Mouse (Mus musculus): ENCODE results near the gene Hbb-y. TPM values are rescaled to one million over a fixed set of nuclear protein-coding genes. Genes with fewer than 3 reads are reported as not detected.

Gene Hbb-y
- not detected for polyA plus RNA-seq (2015; fragmentation: Illumina TruSeq; extraction: RNeasy Lipid Tissue Mini Kit (QIAGEN cat#74804); ENCODE audit: low read depth, low replicate concordance)

DNA sequence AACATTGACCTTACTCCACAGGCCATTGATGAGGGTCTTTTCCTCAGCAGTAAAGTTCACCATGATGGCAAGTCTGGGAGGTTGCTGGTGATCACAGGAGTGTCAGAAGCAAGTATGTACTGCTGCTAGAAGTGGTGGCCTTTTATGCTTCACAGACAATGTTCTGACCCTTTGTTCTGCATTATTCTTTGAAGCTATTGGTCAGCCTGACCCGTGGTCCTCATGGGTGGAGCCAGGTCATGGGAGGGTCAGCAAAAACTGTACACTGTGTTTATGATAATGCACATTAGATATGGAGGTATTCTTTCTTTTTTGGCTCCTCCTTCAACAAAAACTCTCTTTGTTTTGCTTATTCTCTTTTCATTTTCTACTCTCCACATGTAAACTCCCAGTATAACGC is at the start of gene Hbb-y:
Hbb-y (minus strand) TSS at position 127 of the 400 bp plus-strand sequence.

DNA sequence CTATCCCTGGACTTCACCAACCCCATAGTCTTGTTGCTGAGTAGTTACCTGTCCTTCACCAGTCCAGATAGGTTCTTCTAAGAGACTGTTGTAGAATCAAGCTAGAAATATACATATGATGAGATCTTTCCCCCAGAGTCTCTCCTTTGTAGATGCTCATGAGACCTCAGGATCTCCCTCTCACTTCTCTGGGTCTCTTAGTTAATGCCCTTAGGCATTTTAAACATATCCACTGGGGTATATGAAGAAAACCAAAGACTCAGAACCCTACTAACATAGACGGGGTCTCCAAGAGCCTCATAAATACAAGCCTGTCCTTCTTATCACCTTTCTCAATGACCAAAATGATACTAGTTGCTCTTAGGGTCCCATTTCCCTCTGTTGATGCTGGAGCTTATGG is 41.4 kb upstream of the Hbb-y start, which contains the start of gene Olfr64:
Olfr64 (minus strand) TSS at position 101 of the 400 bp plus-strand sequence.

DNA sequence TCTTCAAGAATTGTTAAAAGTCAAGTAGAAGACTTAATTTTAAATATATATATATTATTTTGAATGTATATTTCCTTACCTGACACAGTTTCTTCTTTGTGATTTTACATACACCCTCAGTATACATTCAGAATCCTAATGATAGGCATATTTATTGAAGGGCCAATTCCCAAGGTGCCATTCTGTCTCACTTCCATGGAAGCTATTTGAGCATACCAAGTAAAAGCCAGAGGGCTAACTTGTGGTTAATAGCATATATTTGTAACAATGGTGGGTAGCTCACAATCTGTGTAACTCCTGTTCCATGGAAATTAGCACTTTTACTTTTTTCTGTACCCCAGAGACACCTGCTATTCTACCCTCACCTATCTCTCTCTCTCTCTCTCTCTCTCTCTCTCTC is 33.1 kb upstream of the Hbb-y start, which contains the start of gene Olfr66:
Olfr66 (minus strand) TSS at position 101 of the 400 bp plus-strand sequence.

DNA sequence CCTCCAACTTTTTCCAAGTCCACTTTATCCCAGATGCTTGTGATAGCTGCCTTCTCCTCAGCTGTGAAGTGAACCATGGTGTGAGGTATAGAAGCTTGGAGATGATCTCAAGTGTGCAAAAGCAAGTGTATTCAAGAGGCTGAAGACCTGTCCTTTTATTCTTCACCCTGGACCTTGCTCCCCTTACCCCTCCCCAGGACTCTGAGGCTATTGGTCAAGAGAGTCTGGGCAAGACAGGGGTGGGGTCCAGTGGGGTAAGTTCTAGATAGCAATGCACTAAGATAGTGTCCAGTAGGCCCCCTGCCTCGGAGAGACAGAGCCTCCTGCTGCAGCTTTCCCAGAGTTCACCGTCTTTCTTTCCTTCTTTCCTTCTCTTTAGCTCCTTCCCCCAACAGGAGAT is 10.0 kb downstream of the Hbb-y start, which contains the start of gene Hbb-bh1:
Hbb-bh1 (minus strand) TSS at position 131 of the 400 bp plus-strand sequence.

DNA sequence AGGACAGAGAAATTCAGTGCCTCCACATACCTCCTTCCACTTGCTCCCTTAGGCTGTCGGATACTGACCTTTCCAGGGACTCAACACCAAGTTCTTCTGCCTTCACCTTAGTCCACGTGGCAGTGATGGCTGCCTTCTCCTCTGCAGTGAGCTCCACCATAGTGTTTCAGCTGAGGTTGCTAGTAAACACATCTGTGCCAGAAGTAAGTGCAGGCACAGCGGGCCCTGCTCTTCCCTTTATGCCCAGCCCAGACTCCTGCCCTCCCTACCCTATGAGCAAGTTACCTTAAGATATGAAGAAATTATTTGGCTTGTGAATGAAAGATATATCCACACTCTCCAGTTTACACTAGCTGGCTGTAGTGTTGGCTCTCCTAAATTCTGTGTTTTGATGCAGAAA is 12.7 kb downstream of the Hbb-y start, which contains the start of gene Hbb-bh2:
Hbb-bh2 (minus strand) TSS at position 253 of the 400 bp plus-strand sequence.

DNA sequence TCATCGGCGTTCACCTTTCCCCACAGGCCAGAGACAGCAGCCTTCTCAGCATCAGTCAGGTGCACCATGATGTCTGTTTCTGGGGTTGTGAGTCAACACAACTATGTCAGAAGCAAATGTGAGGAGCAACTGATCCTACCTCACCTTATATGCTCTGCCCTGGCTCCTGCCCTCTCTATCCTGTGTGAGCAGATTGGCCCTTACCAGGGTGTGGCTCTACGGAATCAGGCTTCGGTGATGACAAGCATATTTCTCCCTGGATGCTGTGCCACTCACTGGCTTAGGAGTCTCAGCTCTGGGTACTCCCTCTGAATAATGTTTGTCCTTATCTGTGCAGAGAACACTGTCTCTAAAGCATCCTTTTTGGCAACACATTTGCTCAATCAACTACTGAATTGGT is 25.2 kb downstream of the Hbb-y start, which contains the start of gene Hbb-bs:
Hbb-bs (minus strand) TSS at position 289 of the 400 bp plus-strand sequence.

DNA sequence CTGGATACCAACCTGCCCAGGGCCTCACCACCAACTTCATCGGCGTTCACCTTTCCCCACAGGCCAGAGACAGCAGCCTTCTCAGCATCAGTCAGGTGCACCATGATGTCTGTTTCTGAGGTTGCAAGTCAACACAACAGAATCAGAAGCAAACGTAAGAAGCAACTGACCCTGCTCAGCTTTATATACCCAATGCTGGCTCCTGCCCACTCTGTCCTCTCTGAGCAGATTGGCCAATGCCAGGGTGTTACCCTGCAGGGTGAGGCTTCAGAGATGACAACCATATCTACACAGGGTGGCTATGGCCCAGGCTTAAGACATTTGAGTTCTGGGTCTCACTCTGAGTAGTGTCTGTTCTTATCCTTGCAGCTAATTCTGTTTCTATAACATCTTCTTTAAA is 39.2 kb downstream of the Hbb-y start, which contains the start of gene Hbb-bt:
Hbb-bt (minus strand) TSS at position 231 of the 400 bp plus-strand sequence.

Other genes starting within 250 kb of the Hbb-y start
- gene Olfr620, start 240.7 kb downstream of the Hbb-y start, polyA plus RNA-seq (2015; fragmentation: Illumina TruSeq; extraction: RNeasy Lipid Tissue Mini Kit (QIAGEN cat#74804); ENCODE audit: low read depth, low replicate concordance) = not detected
- gene Olfr622, start 210.5 kb downstream of the Hbb-y start, polyA plus RNA-seq (2015; fragmentation: Illumina TruSeq; extraction: RNeasy Lipid Tissue Mini Kit (QIAGEN cat#74804); ENCODE audit: low read depth, low replicate concordance) = not detected
- not detected for gene Olfr623, start 189.5 kb downstream of the Hbb-y start, polyA plus RNA-seq (2015; fragmentation: Illumina TruSeq; extraction: RNeasy Lipid Tissue Mini Kit (QIAGEN cat#74804); ENCODE audit: low read depth, low replicate concordance)
- not detected for gene Olfr624, start 182.0 kb downstream of the Hbb-y start, polyA plus RNA-seq (2015; fragmentation: Illumina TruSeq; extraction: RNeasy Lipid Tissue Mini Kit (QIAGEN cat#74804); ENCODE audit: low read depth, low replicate concordance)
- not detected for gene Olfr625-ps1, start 170.5 kb downstream of the Hbb-y start, polyA plus RNA-seq (2015; fragmentation: Illumina TruSeq; extraction: RNeasy Lipid Tissue Mini Kit (QIAGEN cat#74804); ENCODE audit: low read depth, low replicate concordance)
- not detected for gene Olfr243, start 138.5 kb downstream of the Hbb-y start, polyA plus RNA-seq (2015; fragmentation: Illumina TruSeq; extraction: RNeasy Lipid Tissue Mini Kit (QIAGEN cat#74804); ENCODE audit: low read depth, low replicate concordance)
- not detected for gene Olfr628, start 122.8 kb downstream of the Hbb-y start, polyA plus RNA-seq (2015; fragmentation: Illumina TruSeq; extraction: RNeasy Lipid Tissue Mini Kit (QIAGEN cat#74804); ENCODE audit: low read depth, low replicate concordance)
- not detected for gene Olfr629, start 108.3 kb downstream of the Hbb-y start, polyA plus RNA-seq (2015; fragmentation: Illumina TruSeq; extraction: RNeasy Lipid Tissue Mini Kit (QIAGEN cat#74804); ENCODE audit: low read depth, low replicate concordance)
- not detected for gene Olfr630, start 95.9 kb downstream of the Hbb-y start, polyA plus RNA-seq (2015; fragmentation: Illumina TruSeq; extraction: RNeasy Lipid Tissue Mini Kit (QIAGEN cat#74804); ENCODE audit: low read depth, low replicate concordance)
- gene Olfr69, start 81.6 kb downstream of the Hbb-y start, polyA plus RNA-seq (2015; fragmentation: Illumina TruSeq; extraction: RNeasy Lipid Tissue Mini Kit (QIAGEN cat#74804); ENCODE audit: low read depth, low replicate concordance) = not detected
- not detected for gene Olfr68, start 73.5 kb downstream of the Hbb-y start, polyA plus RNA-seq (2015; fragmentation: Illumina TruSeq; extraction: RNeasy Lipid Tissue Mini Kit (QIAGEN cat#74804); ENCODE audit: low read depth, low replicate concordance)
- gene Olfr67, start 61.4 kb downstream of the Hbb-y start, polyA plus RNA-seq (2015; fragmentation: Illumina TruSeq; extraction: RNeasy Lipid Tissue Mini Kit (QIAGEN cat#74804); ENCODE audit: low read depth, low replicate concordance) = not detected
- gene Hbb-bt, start 39.2 kb downstream of the Hbb-y start, polyA plus RNA-seq (2015; fragmentation: Illumina TruSeq; extraction: RNeasy Lipid Tissue Mini Kit (QIAGEN cat#74804); ENCODE audit: low read depth, low replicate concordance) = 154 TPM
- gene Hbb-bs, start 25.1 kb downstream of the Hbb-y start, polyA plus RNA-seq (2015; fragmentation: Illumina TruSeq; extraction: RNeasy Lipid Tissue Mini Kit (QIAGEN cat#74804); ENCODE audit: low read depth, low replicate concordance) = 1,248 TPM
- not detected for gene Hbb-bh2, start 12.7 kb downstream of the Hbb-y start, polyA plus RNA-seq (2015; fragmentation: Illumina TruSeq; extraction: RNeasy Lipid Tissue Mini Kit (QIAGEN cat#74804); ENCODE audit: low read depth, low replicate concordance)
- not detected for gene Hbb-bh1, start 10.1 kb downstream of the Hbb-y start, polyA plus RNA-seq (2015; fragmentation: Illumina TruSeq; extraction: RNeasy Lipid Tissue Mini Kit (QIAGEN cat#74804); ENCODE audit: low read depth, low replicate concordance)
- not detected for gene Olfr66, start 33.0 kb upstream of the Hbb-y start, polyA plus RNA-seq (2015; fragmentation: Illumina TruSeq; extraction: RNeasy Lipid Tissue Mini Kit (QIAGEN cat#74804); ENCODE audit: low read depth, low replicate concordance)
- gene Olfr64, start 41.3 kb upstream of the Hbb-y start, polyA plus RNA-seq (2015; fragmentation: Illumina TruSeq; extraction: RNeasy Lipid Tissue Mini Kit (QIAGEN cat#74804); ENCODE audit: low read depth, low replicate concordance) = not detected
- gene Olfr65, start 50.3 kb upstream of the Hbb-y start, polyA plus RNA-seq (2015; fragmentation: Illumina TruSeq; extraction: RNeasy Lipid Tissue Mini Kit (QIAGEN cat#74804); ENCODE audit: low read depth, low replicate concordance) = not detected
- gene Olfr631, start 75.6 kb upstream of the Hbb-y start, polyA plus RNA-seq (2015; fragmentation: Illumina TruSeq; extraction: RNeasy Lipid Tissue Mini Kit (QIAGEN cat#74804); ENCODE audit: low read depth, low replicate concordance) = not detected
- not detected for gene Olfr632, start 81.1 kb upstream of the Hbb-y start, polyA plus RNA-seq (2015; fragmentation: Illumina TruSeq; extraction: RNeasy Lipid Tissue Mini Kit (QIAGEN cat#74804); ENCODE audit: low read depth, low replicate concordance)
- gene Olfr633, start 91.2 kb upstream of the Hbb-y start, polyA plus RNA-seq (2015; fragmentation: Illumina TruSeq; extraction: RNeasy Lipid Tissue Mini Kit (QIAGEN cat#74804); ENCODE audit: low read depth, low replicate concordance) = not detected
- not detected for gene Olfr635, start 117.9 kb upstream of the Hbb-y start, polyA plus RNA-seq (2015; fragmentation: Illumina TruSeq; extraction: RNeasy Lipid Tissue Mini Kit (QIAGEN cat#74804); ENCODE audit: low read depth, low replicate concordance)
- gene Olfr638, start 145.5 kb upstream of the Hbb-y start, polyA plus RNA-seq (2015; fragmentation: Illumina TruSeq; extraction: RNeasy Lipid Tissue Mini Kit (QIAGEN cat#74804); ENCODE audit: low read depth, low replicate concordance) = not detected
- not detected for gene Olfr639, start 164.1 kb upstream of the Hbb-y start, polyA plus RNA-seq (2015; fragmentation: Illumina TruSeq; extraction: RNeasy Lipid Tissue Mini Kit (QIAGEN cat#74804); ENCODE audit: low read depth, low replicate concordance)
- not detected for gene Olfr640, start 172.4 kb upstream of the Hbb-y start, polyA plus RNA-seq (2015; fragmentation: Illumina TruSeq; extraction: RNeasy Lipid Tissue Mini Kit (QIAGEN cat#74804); ENCODE audit: low read depth, low replicate concordance)
- not detected for gene Olfr641, start 182.2 kb upstream of the Hbb-y start, polyA plus RNA-seq (2015; fragmentation: Illumina TruSeq; extraction: RNeasy Lipid Tissue Mini Kit (QIAGEN cat#74804); ENCODE audit: low read depth, low replicate concordance)
- gene Olfr642, start 199.4 kb upstream of the Hbb-y start, polyA plus RNA-seq (2015; fragmentation: Illumina TruSeq; extraction: RNeasy Lipid Tissue Mini Kit (QIAGEN cat#74804); ENCODE audit: low read depth, low replicate concordance) = not detected
- gene 4930516K23Rik, start 208.2 kb upstream of the Hbb-y start, polyA plus RNA-seq (2015; fragmentation: Illumina TruSeq; extraction: RNeasy Lipid Tissue Mini Kit (QIAGEN cat#74804); ENCODE audit: low read depth, low replicate concordance) = not detected
- not detected for gene Olfr644, start 218.7 kb upstream of the Hbb-y start, polyA plus RNA-seq (2015; fragmentation: Illumina TruSeq; extraction: RNeasy Lipid Tissue Mini Kit (QIAGEN cat#74804); ENCODE audit: low read depth, low replicate concordance)
- not detected for gene Olfr645, start 232.2 kb upstream of the Hbb-y start, polyA plus RNA-seq (2015; fragmentation: Illumina TruSeq; extraction: RNeasy Lipid Tissue Mini Kit (QIAGEN cat#74804); ENCODE audit: low read depth, low replicate concordance)

Measured in brain, adult 10 weeks (tissue).